12 mouse cellular contexts compared by ENCODE assay signal in genomic region chr9:62115826-62116225, GRCm38 (mm10).
"Had no signal": no experiment of that assay in that cellular context is flagged by ENCODE, and none has a peak within 500 bp of the region (broad histone marks: within the 10 kb centered on the region; RNA-seq: fewer than 3 reads in every experiment).

No protein-coding gene starts in this region.

- H3K27ac ChIP-seq: limb, embryonic 15.5 days; liver, embryonic 12.5 days; midbrain, embryonic 10.5 days; neural tube, embryonic 12.5 days; stomach, postnatal 0 days had no signal

- H3K36me3 ChIP-seq: limb, embryonic 15.5 days; liver, embryonic 12.5 days; midbrain, embryonic 10.5 days; neural tube, embryonic 12.5 days had no signal

- H3K4me2 ChIP-seq: limb, embryonic 15.5 days; liver, embryonic 12.5 days; lung, embryonic 14.5 days; neural tube, embryonic 12.5 days had no signal

- H3K9me3 ChIP-seq: limb, embryonic 15.5 days; liver, embryonic 12.5 days; midbrain, embryonic 10.5 days; neural tube, embryonic 12.5 days had no signal

- H3K4me3 ChIP-seq: limb, embryonic 15.5 days; liver, embryonic 12.5 days; midbrain, embryonic 10.5 days; neural tube, embryonic 12.5 days had no signal

- H3K9ac ChIP-seq: limb, embryonic 15.5 days; liver, embryonic 12.5 days; lung, embryonic 14.5 days; neural tube, embryonic 12.5 days had no signal

- DNase-seq: kidney, postnatal 25 days; layer of hippocampus, postnatal 36 days; lung, embryonic 14.5 days; lung, postnatal 10 days; lung, postnatal 4 days; midbrain, embryonic 14.5 days; thymus, postnatal 25 days had no signal

- H3K4me1 ChIP-seq: limb, embryonic 15.5 days; liver, embryonic 12.5 days had no signal

- H3K27me3 ChIP-seq: limb, embryonic 15.5 days; liver, embryonic 12.5 days; neural tube, embryonic 12.5 days had no signal

- ATAC-seq: liver, embryonic 12.5 days had no signal
